Mouse (Mus musculus) CD8-positive naive resting alpha-beta T cell, adult 2 months (primary cell): Measurements from ENCODE around the gene Zfp472.
"Not testable (repeated sequence)": the region's sequence is repeated elsewhere in the genome, so short reads cannot be mapped to it uniquely, and the experiment has no call there.

Experiments
- DNase-seq, 2 experiments: peaks; one replicate each; pipeline ENCODE4 v3.0.0; 2022; ENCODE audit warnings: low read depth in 2 of 2, low spot score in 2 of 2

The Zfp472 gene

DNA sequence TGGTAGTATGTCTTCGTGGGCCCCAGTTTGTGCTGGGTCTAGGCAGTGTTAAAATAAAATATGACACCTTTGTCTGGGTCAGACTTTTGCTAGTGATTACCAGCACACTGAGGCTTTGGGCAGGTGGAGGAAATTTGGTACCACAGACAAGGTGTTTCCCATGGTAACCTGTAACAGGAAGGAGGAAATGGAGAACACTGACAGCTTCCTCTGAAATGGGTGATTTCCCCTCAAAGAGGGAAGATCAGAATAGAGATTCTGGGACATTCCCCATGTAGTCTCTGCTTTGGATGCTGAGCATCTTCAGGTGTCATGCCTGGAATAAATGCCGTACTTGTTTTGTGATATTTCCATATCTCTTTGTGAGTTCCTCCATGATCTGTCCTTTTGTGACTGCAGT, 32.9 kb downstream of the Zfp472 start:
- no peak for DNase-seq

DNA sequence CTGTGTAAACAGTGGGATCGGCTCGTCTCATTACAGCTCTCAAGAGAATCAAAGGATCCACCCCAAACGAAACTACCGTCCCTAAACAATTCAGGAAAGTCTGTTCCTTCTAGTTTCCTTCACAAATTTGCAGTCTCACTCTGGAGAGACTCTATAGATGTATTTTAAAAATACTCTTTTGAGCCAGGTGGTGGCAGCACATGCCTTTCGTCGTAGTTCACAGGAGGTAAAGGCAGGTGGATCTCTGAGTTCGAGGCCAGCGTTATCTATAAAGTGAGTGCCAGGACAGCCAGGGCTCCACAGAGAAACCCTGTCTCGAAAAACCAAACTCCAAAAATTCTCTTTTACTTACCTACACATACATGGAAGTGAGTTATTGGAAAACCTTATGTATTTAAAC, 42.7 kb downstream of the Zfp472 start:
- no peak for DNase-seq

DNA sequence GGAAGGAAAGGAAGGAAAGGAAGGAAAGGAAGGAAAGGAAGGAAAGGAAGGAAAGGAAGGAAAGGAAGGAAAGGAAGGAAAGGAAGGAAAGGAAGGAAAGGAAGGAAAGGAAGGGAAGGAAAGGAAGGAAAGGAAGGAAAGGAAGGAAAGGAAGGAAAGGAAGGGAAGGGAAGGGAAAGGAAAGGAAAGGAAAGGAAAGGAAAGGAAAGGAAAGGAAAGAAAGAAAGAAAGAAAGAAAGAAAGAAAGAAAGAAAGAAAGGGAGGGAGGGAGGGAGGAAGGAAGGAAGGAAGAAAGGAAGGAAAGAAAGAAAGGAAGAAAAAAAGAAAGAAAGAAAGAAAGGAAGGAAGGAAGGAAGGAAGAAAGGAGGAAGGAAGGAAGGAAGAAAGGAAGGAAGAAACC, 54.8 kb downstream of the Zfp472 start:
- DNase-seq = not testable (repeated sequence)
